Mouse (Mus musculus): ENCODE data around the gene Pnmal2.

Gene Pnmal2

GRCm38 (mm10) chr7:16915461-16916340, 28.8 kb upstream of the Pnmal2 start:
- in situ Hi-C loops (cut with MboI; ENCODE audit: unreplicated experiment in 2 of 2), result no loop called here

- in situ Hi-C loops (cut with MboI; ENCODE audit: unreplicated experiment in 2 of 2), result no loop called here
These were observed 27.9 kb upstream of the Pnmal2 start for GRCm38 (mm10) chr7:16916342-16917265.

GRCm38 (mm10) chr7:16917447-16917846, 27.0 kb upstream of the Pnmal2 start:
- in situ Hi-C loops (cut with MboI; ENCODE audit: unreplicated experiment in 2 of 2), result no loop called here

GRCm38 (mm10) chr7:16918014-16918413, 26.5 kb upstream of the Pnmal2 start:
- in situ Hi-C loops (cut with MboI; ENCODE audit: unreplicated experiment in 2 of 2), result no loop called here

GRCm38 (mm10) chr7:16918670-16919069, 25.8 kb upstream of the Pnmal2 start:
- in situ Hi-C loops (cut with MboI; ENCODE audit: unreplicated experiment in 2 of 2), result no loop called here

- in situ Hi-C loops (cut with MboI; ENCODE audit: unreplicated experiment in 2 of 2), result loop anchor here (5.0 kb wide), 2 partner anchors 42 to 47 kb away; partner anchors contain the start of gene Dact3 (in 1 of the 2)
These were observed 24.9 kb upstream of the Pnmal2 start for GRCm38 (mm10) chr7:16919395-16920149.

- in situ Hi-C loops (cut with MboI; ENCODE audit: unreplicated experiment in 2 of 2), result loop anchor here (5.0 kb wide), 2 partner anchors 43 to 48 kb away; partner anchors contain the start of gene Dact3 (in 1 of the 2)
These were observed 24.3 kb upstream of the Pnmal2 start for GRCm38 (mm10) chr7:16920150-16920579.

- in situ Hi-C loops (cut with MboI; ENCODE audit: unreplicated experiment in 2 of 2), result loop anchor here (5.0 kb wide), 2 partner anchors 44 to 49 kb away; partner anchors contain the start of gene Dact3 (in 1 of the 2)
These were observed 23.4 kb upstream of the Pnmal2 start for GRCm38 (mm10) chr7:16920818-16921791.

- in situ Hi-C loops (cut with MboI; ENCODE audit: unreplicated experiment in 2 of 2), result loop anchor here (5.0 kb wide), 2 partner anchors 45 to 50 kb away; partner anchors contain the start of gene Dact3 (in 1 of the 2)
These were observed 22.6 kb upstream of the Pnmal2 start for GRCm38 (mm10) chr7:16921881-16922335.

- in situ Hi-C loops (cut with MboI; ENCODE audit: unreplicated experiment in 2 of 2), result loop anchor here (5.0 kb wide), 2 partner anchors 45 to 50 kb away; partner anchors contain the start of gene Dact3 (in 1 of the 2)
These were observed 22.0 kb upstream of the Pnmal2 start for GRCm38 (mm10) chr7:16922360-16922973.

- in situ Hi-C loops (cut with MboI; ENCODE audit: unreplicated experiment in 2 of 2), result loop anchor here (5.0 kb wide), 2 partner anchors 46 to 51 kb away; partner anchors contain the start of gene Dact3 (in 1 of the 2)
These were observed 21.0 kb upstream of the Pnmal2 start for GRCm38 (mm10) chr7:16923283-16924036.

- in situ Hi-C loops (cut with MboI; ENCODE audit: unreplicated experiment in 2 of 2), result loop anchor here (5.0 kb wide), 2 partner anchors 47 to 52 kb away; partner anchors contain the start of gene Dact3 (in 1 of the 2)
These were observed 20.2 kb upstream of the Pnmal2 start, which contains the start of gene Calm3 for GRCm38 (mm10) chr7:16924037-16924834. Gene Calm3 (minus strand): TSS chr7:16924114.

GRCm38 (mm10) chr7:16928341-16928740, 16.1 kb upstream of the Pnmal2 start:
- in situ Hi-C loops (cut with MboI; ENCODE audit: unreplicated experiment in 2 of 2), result loop anchor here in 1 of 2 experiments (25.0 kb wide), 1 partner anchor 1959 kb away; no protein-coding TSS in a partner anchor

- in situ Hi-C loops (cut with MboI; ENCODE audit: unreplicated experiment in 2 of 2), result loop anchor here (5.0 to 25.0 kb wide), 4 partner anchors 64 to 1956 kb away; partner anchors contain the start of gene Ccdc8 (in 1 of the 2)
These were observed 13.6 kb upstream of the Pnmal2 start for GRCm38 (mm10) chr7:16930850-16931249.

- in situ Hi-C loops (cut with MboI; ENCODE audit: unreplicated experiment in 2 of 2), result loop anchor here (5.0 to 25.0 kb wide), 4 partner anchors 63 to 1955 kb away; partner anchors contain the start of gene Ccdc8 (in 1 of the 2)
These were observed 12.4 kb upstream of the Pnmal2 start for GRCm38 (mm10) chr7:16931968-16932627.
